Mouse (Mus musculus): ENCODE measurements at regions not wholly inside any gene's neighbourhood (a gene's known extent, or its start where the extent isn't known, plus 50 kb on each side); places are given as distances from the start of the nearest gene placed in this dataset.
A peak's percentile ranks its signal among the peaks of the same experiment; 100 is the strongest.

DNA sequence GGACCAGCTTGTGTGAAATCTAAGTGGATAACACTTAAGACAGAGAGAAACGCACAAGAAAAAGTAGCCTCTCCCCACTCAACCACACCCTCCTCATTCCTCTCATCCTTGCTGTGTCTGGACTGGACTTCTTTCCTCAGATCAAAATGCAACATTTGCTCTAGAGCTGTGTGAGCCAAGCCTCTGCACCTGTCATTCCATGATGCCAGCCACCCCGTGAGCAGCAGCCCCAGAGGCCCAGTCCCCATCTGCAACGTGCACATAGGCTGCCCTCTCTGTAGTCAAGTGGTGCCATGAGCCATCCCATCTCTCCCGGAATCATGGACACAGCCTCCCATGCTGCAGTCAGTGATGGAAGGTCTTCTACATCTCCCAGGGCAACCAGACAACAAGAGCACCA is 55.1 kb upstream of the Gpc1 start:
- Histone ChIP-seq H3K4me2 (no peak overlapping the region), H3K4me1 (replicated peaks) (no peaks in the 10 kb centered on the region), H3K36me3 (no peaks in the 10 kb centered on the region), H3K27ac (replicated peaks) (no peak overlapping the region), H3K9ac (no peak overlapping the region), H3K9me3 (no peaks in the 10 kb centered on the region), H3K4me3 (no peak overlapping the region), H3K27me3 (no peaks in the 10 kb centered on the region)
- WGBS, result 84% methylated on average over 4 of the region's 4 CpGs
- no peak for ATAC-seq (ENCODE audit: low read depth)

DNA sequence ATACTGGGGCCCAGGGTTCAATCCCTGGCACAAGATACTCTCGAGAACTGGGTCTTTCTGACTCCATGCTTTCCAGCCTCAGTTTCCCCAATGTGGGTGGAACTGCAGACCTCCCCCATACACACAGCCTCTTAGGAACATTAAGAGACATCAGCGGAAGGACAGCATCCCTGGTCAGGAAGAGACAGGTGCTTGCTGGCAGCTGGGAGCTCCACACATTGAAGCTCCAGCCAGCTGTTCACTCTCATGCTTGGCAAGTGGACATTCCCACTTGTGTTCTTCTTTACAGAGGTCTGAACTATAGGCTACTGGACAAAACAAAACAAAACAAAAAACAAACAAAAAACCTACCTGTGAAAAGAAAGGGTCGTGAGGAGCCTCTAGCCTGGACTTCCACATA is 55.5 kb upstream of the Gpc1 start:
- WGBS, result 88% methylated on average over 3 of the region's 3 CpGs
- H3K27ac ChIP-seq (replicated peaks), result no peak overlapping the region

DNA sequence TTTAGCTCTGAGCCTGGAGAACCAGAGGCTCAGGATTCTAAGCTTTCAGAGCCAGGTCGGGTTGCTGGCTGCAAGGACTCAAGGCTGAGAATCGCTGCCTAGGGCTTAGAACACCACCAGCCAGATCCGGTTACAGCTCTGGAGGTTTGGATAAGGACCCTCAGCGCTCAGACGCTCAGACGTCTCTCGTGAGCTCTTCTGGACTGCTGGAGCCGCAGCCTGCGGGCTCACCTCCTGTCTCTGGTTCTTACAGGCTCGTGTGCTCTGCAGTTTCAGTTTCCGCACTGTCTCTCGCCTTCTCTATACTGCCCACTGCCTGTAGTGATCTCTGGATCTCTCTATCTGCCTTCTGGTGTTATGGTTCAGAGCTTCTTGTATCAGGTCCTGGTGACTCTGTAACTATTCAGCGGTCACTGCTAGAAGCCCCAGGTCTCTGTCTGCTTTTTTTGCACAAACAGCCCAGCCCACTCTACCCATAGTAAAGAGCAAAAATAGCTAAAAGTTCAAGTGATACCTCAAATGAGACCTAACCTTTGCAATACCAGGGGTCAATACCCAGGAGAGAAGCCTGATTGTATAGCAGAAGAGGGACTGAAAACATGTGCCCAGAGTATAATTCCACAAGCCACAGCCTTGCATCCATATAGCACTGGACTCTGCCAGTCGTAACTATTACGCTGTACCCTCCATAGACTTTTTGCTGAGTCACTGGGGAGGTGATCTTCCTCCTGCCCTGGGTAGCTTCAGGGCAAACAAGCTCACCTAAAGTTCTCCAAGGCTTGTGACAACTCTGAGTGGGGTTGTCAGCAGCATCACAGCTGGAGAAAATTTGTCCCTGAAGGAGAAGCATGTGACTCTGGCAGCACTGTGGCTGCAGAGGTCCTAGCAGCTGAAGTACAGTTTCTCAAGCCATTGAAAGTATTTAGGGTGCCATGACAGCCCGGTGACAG is 56.4 kb upstream of the Gpc1 start:
- no peak overlapping the region for H3K4me3 ChIP-seq
- H3K27ac ChIP-seq (replicated peaks), result no peak overlapping the region
- H3K27me3 ChIP-seq, result no peaks in the 10 kb centered on the region
- peaks cover 3% of the 10 kb centered on the region for H3K4me1 ChIP-seq (replicated peaks)
- H3K36me3 ChIP-seq, result no peaks in the 10 kb centered on the region
- peak overlapping the region; percentile 22; the same call in 1 of the 2 replicates for H3K4me2 ChIP-seq
- no peaks in the 10 kb centered on the region for H3K9me3 ChIP-seq
- 44% methylated on average over 16 of the region's 16 CpGs for WGBS
- ATAC-seq (ENCODE audit: low read depth), result no peak
- H3K9ac ChIP-seq, result no peak overlapping the region

More for the DNA sequence above, 55.5 kb upstream of the Gpc1 start:
- no peak overlapping the region for H3K4me3 ChIP-seq
- no peak for ATAC-seq (ENCODE audit: low read depth)
- H3K9ac ChIP-seq, result no peak overlapping the region
- no peaks in the 10 kb centered on the region for H3K9me3 ChIP-seq
- H3K4me1 ChIP-seq (replicated peaks), result no peaks in the 10 kb centered on the region
- no peaks in the 10 kb centered on the region for H3K36me3 ChIP-seq
- H3K27me3 ChIP-seq, result no peaks in the 10 kb centered on the region
- H3K4me2 ChIP-seq, result no peak overlapping the region

DNA sequence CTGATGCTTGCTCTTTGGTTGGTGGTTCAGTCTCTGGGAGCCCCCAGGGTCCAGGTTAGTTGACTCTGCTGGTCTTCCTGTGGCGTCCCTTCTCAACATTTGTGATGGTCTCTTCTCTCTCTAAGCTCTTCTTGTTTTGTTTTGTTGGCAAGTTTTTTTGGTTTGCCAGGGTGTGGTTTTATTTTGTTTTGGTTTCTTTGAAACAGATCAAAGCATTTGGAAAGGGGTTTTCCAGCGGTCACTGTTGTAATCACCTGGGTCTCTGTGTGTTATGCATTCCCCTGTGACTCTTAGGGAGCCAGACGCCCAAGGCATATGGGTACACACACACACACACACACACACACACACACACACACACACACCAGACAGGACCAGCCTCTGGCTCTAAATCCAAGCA is 57.4 kb upstream of the Gpc1 start:
- H3K4me2 ChIP-seq, result no peak overlapping the region
- H3K36me3 ChIP-seq, result no peaks in the 10 kb centered on the region
- 69% methylated on average over 3 of the region's 3 CpGs for WGBS
- H3K4me1 ChIP-seq (replicated peaks), result peaks cover 13% of the 10 kb centered on the region
- no peaks in the 10 kb centered on the region for H3K9me3 ChIP-seq
- no peaks in the 10 kb centered on the region for H3K27me3 ChIP-seq
- no peak overlapping the region for H3K4me3 ChIP-seq
- no peak overlapping the region for H3K27ac ChIP-seq (replicated peaks)
- no peak for ATAC-seq (ENCODE audit: low read depth)
- no peak overlapping the region for H3K9ac ChIP-seq

DNA sequence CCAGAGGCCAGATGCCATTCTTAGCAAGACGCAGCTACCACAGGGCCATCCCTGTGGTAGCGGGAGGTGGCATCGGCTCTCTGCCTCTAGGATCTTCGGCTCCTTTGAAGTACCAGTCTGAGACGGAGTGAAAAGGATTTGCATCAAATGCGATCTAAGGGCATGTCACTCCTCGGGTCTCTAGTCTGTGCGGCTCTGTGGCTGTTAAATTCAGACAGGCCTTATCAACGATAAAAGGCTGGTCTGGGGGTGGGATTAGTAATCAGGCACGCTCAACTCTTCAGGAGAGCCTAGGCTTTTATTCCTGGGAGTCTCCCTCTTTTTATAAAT is 58.7 kb upstream of the Gpc1 start:
- Histone ChIP-seq H3K36me3 (no peaks in the 10 kb centered on the region), H3K4me2 (no peak overlapping the region), H3K27ac (replicated peaks) (no peak overlapping the region), H3K27me3 (no peaks in the 10 kb centered on the region), H3K9ac (no peak overlapping the region), H3K9me3 (no peaks in the 10 kb centered on the region), H3K4me3 (no peak overlapping the region), H3K4me1 (replicated peaks) (peaks cover 13% of the 10 kb centered on the region)
- no peak for ATAC-seq (ENCODE audit: low read depth)
- WGBS, result 73% methylated on average over 10 of the region's 10 CpGs

DNA sequence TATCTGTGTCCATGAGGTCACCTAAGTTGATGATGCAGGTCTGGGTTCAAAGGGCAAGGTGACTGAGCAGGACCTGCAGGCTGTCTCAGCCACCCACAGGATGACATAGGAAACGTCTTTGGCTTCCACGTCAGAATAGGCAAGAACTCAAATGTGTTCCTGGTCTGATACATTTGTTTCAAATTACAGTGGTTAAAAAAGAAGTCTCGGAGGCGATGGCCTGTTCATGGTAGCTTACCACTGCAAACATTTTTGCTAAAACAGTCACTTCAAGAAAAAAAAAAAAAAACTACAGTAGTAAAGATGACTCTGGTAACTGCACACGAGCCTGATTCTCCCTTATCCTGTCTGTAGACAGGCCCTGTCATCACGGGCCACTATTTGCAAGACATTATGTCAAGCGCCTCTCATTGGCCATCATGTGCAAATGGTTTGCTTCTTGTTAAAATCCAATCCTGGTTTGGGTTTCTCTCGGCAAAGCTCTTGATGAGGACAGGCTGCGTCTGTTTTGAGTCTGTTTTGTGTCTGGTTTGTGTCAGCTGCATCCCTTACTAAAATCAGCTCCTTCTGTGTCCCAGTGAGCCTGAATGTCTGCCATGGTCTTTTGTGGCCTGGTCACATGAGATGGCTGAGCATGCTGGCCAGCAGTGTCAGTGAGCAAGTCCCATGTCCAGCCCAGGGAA is 59.2 kb upstream of the Gpc1 start:
- Histone ChIP-seq H3K4me2 (no peak overlapping the region), H3K27ac (replicated peaks) (no peak overlapping the region), H3K9me3 (no peaks in the 10 kb centered on the region), H3K27me3 (no peaks in the 10 kb centered on the region), H3K9ac (no peak overlapping the region), H3K4me3 (no peak overlapping the region), H3K4me1 (replicated peaks) (peaks cover 13% of the 10 kb centered on the region), H3K36me3 (no peaks in the 10 kb centered on the region)
- WGBS, result 86% methylated on average over 9 of the region's 9 CpGs
- no peak for ATAC-seq (ENCODE audit: low read depth)

DNA sequence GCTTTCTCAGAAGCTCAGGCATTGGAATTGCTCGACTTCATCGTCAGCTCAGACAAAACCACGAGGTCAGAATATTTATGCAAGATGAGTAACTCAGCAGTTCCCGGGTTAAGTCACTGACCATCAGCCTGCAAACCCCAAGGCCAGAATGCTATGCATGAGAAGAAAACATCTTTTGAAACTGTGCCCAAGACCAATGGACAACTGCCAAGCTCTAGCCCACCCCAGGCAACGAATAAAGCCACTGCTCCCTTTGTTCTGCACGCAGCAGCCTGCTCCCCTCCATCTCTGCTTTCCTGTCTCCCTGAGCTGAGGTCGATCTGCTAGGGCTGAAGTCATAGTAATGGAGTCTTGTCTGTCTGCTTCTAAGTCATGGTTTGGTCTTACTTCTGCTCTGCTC is 61.7 kb upstream of the Gpc1 start:
- H3K4me2 ChIP-seq, result no peak overlapping the region
- no peaks in the 10 kb centered on the region for H3K9me3 ChIP-seq
- whole genome bisulfite sequencing, result 45% methylated on average over 7 of the region's 7 CpGs
- H3K27ac ChIP-seq (replicated peaks), result no peak overlapping the region; the same call in 1 of the 2 replicates
- no peak overlapping the region for H3K9ac ChIP-seq
- H3K36me3 ChIP-seq, result no peaks in the 10 kb centered on the region
- H3K27me3 ChIP-seq, result no peaks in the 10 kb centered on the region
- H3K4me1 ChIP-seq (replicated peaks), result peaks cover 13% of the 10 kb centered on the region
- H3K4me3 ChIP-seq, result no peak overlapping the region
- ATAC-seq (ENCODE audit: low read depth), result peak; percentile 52; the same call in 1 of the 2 replicates

DNA sequence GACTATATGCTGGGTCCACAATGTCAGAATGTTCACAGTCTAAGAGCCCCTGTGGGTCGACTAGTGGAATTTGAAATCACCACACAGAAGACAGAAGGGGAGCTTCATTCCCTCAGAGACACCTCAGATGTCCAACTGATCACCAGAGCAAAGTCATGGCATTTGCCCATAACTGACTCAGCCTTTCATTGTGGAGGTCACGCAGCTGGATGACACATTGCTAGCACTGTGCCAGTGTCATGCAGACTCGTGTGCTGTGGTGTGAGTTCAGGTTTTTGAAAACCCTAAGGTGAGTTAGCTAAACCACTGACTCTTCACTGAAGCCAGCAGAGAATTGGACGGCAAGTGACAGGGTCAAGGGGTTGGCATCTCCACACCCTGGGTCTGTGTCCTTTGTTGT is 62.3 kb upstream of the Gpc1 start:
- no peak for ATAC-seq (ENCODE audit: low read depth)
- H3K9me3 ChIP-seq, result no peaks in the 10 kb centered on the region
- no peak overlapping the region for H3K4me3 ChIP-seq
- H3K27me3 ChIP-seq, result no peaks in the 10 kb centered on the region
- no peak overlapping the region for H3K4me2 ChIP-seq
- H3K27ac ChIP-seq (replicated peaks), result 0 out of 2 replicates have a peak overlapping the region, but pooled peaks have one; percentile 23
- WGBS, result 80% methylated on average over 4 of the region's 4 CpGs
- no peaks in the 10 kb centered on the region for H3K36me3 ChIP-seq
- no peak overlapping the region for H3K9ac ChIP-seq
- H3K4me1 ChIP-seq (replicated peaks), result peaks cover 13% of the 10 kb centered on the region

DNA sequence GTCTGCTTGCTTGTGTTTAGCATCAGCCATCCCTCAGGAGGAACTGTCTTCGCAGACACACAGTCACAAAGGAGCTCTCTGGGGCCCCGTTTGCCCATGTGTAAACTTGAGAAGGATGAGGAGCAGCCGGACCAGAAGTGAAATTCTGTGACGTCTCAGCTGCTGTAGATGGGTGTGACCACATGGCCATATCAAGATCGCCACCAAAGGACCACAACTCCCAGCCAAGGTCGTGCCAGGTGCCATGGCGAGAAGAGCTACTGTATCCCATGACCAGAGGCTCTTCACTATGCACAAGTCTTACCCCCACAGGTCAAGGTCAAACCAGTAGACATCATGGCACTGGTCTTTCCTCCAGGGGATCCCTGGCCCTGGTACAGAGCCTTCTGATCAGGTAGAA is 64.9 kb upstream of the Gpc1 start:
- no peak overlapping the region for H3K4me2 ChIP-seq
- 87% methylated on average over 7 of the region's 7 CpGs for WGBS
- no peak for ATAC-seq (ENCODE audit: low read depth)
- H3K9ac ChIP-seq, result no peak overlapping the region
- H3K4me3 ChIP-seq, result no peak overlapping the region
- H3K27ac ChIP-seq (replicated peaks), result no peak overlapping the region
- H3K9me3 ChIP-seq, result no peaks in the 10 kb centered on the region
- no peaks in the 10 kb centered on the region for H3K27me3 ChIP-seq
- no peaks in the 10 kb centered on the region for H3K36me3 ChIP-seq
- peaks cover 13% of the 10 kb centered on the region for H3K4me1 ChIP-seq (replicated peaks)

DNA sequence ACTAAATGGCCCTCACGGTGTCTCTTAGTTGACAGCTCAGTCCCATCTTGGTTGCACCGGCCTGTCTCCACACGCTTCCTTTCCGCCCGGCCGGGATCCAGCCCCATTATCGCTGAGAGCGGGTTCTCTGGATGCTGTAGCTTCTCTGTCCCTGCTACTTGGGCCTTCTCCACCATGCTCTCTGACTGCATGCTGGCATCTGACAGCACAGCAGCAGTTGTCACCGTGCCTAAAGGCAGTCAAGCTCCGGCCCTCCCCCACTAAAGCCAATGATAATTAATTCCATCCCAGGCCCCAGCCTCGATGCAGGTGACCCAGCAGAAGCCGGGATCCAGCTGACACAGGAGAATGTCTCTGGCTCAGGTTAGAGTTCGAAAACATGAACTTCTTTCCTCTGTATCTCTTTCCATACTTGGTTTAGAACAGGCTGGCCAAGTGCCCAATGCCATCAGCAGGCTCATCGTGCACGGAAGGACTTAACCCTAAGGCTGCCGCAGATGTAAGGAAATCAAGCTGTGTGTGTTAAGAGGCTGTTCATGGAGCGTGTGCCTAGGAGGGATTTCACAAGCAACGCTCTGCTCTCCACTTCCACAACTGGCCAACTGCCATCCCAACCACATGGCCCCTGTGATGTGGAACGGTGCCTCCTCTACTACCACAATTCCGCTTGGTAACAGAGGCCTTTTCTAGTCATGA is 76.5 kb upstream of the Gpc1 start:
- Histone ChIP-seq H3K27ac (replicated peaks) (no peak overlapping the region), H3K9ac (no peak overlapping the region), H3K4me3 (no peak overlapping the region), H3K4me2 (no peak overlapping the region), H3K9me3 (no peaks in the 10 kb centered on the region), H3K36me3 (no peaks in the 10 kb centered on the region), H3K27me3 (no peaks in the 10 kb centered on the region), H3K4me1 (replicated peaks) (peaks cover 11% of the 10 kb centered on the region)
- 0 out of 2 replicates have a peak, but pooled peaks have one; percentile 15 for ATAC-seq (ENCODE audit: low read depth)
- WGBS, result 73% methylated on average over 20 of the region's 20 CpGs

DNA sequence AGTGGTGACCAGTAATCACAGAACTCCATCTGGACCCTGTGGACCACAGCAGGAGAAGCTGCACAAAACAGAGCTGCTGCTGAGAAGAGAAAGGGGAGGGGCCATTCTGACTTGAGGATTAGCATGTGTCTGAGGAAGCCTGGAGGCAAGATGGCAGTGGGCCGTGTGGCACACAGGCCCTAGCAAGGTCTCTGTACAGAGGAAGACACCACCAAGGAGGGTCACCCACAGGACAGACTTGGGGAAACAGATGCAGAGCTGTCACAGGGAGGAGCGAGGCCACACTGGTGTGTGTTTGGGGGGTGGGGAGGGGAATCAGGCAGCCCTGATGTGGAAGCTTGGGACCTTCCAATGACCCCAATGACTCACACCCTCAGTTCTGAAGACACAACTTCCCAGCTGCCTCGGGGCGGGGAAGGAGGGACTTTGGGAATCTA is 79.7 kb upstream of the Gpc1 start:
- Histone ChIP-seq H3K36me3 (no peaks in the 10 kb centered on the region), H3K27ac (replicated peaks) (no peak overlapping the region), H3K27me3 (no peaks in the 10 kb centered on the region), H3K9ac (no peak overlapping the region), H3K9me3 (no peaks in the 10 kb centered on the region), H3K4me2 (no peak overlapping the region), H3K4me1 (replicated peaks) (peaks cover 11% of the 10 kb centered on the region), H3K4me3 (no peak overlapping the region)
- ATAC-seq (ENCODE audit: low read depth), result no peak
- 46% methylated on average over 4 of the region's 4 CpGs for WGBS

DNA sequence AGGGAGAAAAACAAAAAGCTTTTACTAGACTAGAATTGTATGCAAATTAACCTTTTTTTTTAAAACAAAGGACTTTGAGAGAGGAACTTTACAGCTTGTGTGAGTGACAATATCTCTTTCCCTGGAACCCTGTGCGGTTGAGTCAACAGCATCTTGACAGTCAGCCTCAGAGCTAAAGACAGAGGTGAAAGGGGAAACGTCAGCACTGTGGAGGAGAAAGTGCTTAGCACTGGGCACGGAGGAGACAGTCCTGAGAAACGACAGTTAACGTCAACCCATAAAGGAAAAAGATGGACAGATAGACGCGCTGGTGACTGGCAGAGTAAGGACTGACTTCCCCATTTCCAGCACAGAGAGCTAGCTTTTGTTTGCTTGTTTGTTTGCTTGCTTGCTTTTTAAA is 82.0 kb upstream of the Gpc1 start:
- Histone ChIP-seq H3K27ac (replicated peaks) (no peak overlapping the region), H3K9me3 (no peaks in the 10 kb centered on the region), H3K4me3 (no peak overlapping the region), H3K4me2 (no peak overlapping the region), H3K36me3 (no peaks in the 10 kb centered on the region), H3K4me1 (replicated peaks) (peaks cover 21% of the 10 kb centered on the region), H3K27me3 (no peaks in the 10 kb centered on the region), H3K9ac (no peak overlapping the region)
- no peak for ATAC-seq (ENCODE audit: low read depth)
- 62% methylated on average over 7 of the region's 7 CpGs for WGBS

Data from neural tube, embryonic 13.5 days (tissue).